Mouse (Mus musculus) liver, postnatal 0 days (tissue): ENCODE data around the gene Cabp4.

Experiments
- CTCF ChIP-seq: sonication (generic); IDR thresholded peaks from 2 replicates; pipeline ENCODE4 v1.5.1; 2016; ENCODE audit warnings: antibody characterized with exemption, low read depth
- EP300 ChIP-seq: IDR thresholded peaks from 2 replicates; pipeline ENCODE4 v1.6.1; 2016; ENCODE audit warnings: antibody characterized with exemption, low read depth, mild to moderate bottlenecking

GRCm38 (mm10) chr19:4144550-4145498, 991 bp upstream of the Cabp4 start:
- no peak for TF ChIP-seq CTCF
- no peak for TF ChIP-seq EP300
